Mouse (Mus musculus): ENCODE measurements at regions not wholly inside any gene's neighbourhood (a gene's known extent, or its start where the extent isn't known, plus 50 kb on each side); places are given as distances from the start of the nearest gene placed in this dataset.

GRCm38 (mm10) chr17:48786501-48786900 is 145.7 kb upstream of the Lrfn2 start:
- CTCF ChIA-PET, result no interaction called here

GRCm38 (mm10) chr17:48789846-48790245 is 142.3 kb upstream of the Lrfn2 start:
- CTCF ChIA-PET, result no interaction called here

GRCm38 (mm10) chr17:48790526-48790925 is 141.7 kb upstream of the Lrfn2 start:
- CTCF ChIA-PET, result no interaction called here

- CTCF ChIA-PET, result no interaction called here
These were observed 139.2 kb upstream of the Lrfn2 start for GRCm38 (mm10) chr17:48792954-48793353.

- CTCF ChIA-PET, result no interaction called here
These were observed 136.4 kb upstream of the Lrfn2 start for GRCm38 (mm10) chr17:48795773-48796172.

GRCm38 (mm10) chr17:48798196-48798595 is 134.0 kb upstream of the Lrfn2 start:
- CTCF ChIA-PET, result no interaction called here

- CTCF ChIA-PET, result no interaction called here
These were observed 129.5 kb upstream of the Lrfn2 start for GRCm38 (mm10) chr17:48802673-48803072.

GRCm38 (mm10) chr17:48807905-48808304 is 124.3 kb upstream of the Lrfn2 start:
- CTCF ChIA-PET, result no interaction called here

GRCm38 (mm10) chr17:48814753-48815504 is 117.2 kb upstream of the Lrfn2 start:
- CTCF ChIA-PET, result no interaction called here

GRCm38 (mm10) chr17:48816588-48817324 is 115.4 kb upstream of the Lrfn2 start:
- CTCF ChIA-PET, result no interaction called here

GRCm38 (mm10) chr17:48817551-48817950 is 114.6 kb upstream of the Lrfn2 start:
- CTCF ChIA-PET, result no interaction called here

- CTCF ChIA-PET, result no interaction called here
These were observed 112.5 kb upstream of the Lrfn2 start for GRCm38 (mm10) chr17:48819703-48820102.

- CTCF ChIA-PET, result no interaction called here
These were observed 109.9 kb upstream of the Lrfn2 start for GRCm38 (mm10) chr17:48822101-48822876.

- CTCF ChIA-PET, result no interaction called here
These were observed 108.3 kb upstream of the Lrfn2 start for GRCm38 (mm10) chr17:48823921-48824320.

GRCm38 (mm10) chr17:48825212-48825913 is 106.8 kb upstream of the Lrfn2 start:
- CTCF ChIA-PET, result no interaction called here

GRCm38 (mm10) chr17:48838297-48838979 is 93.7 kb upstream of the Lrfn2 start:
- CTCF ChIA-PET, result no interaction called here

GRCm38 (mm10) chr17:48847890-48848289 is 84.3 kb upstream of the Lrfn2 start:
- CTCF ChIA-PET, result no interaction called here

- CTCF ChIA-PET, result no interaction called here
These were observed 81.3 kb upstream of the Lrfn2 start for GRCm38 (mm10) chr17:48850910-48851309.

GRCm38 (mm10) chr17:48858891-48859290 is 73.3 kb upstream of the Lrfn2 start:
- CTCF ChIA-PET, result no interaction called here

GRCm38 (mm10) chr17:48870443-48870842 is 61.7 kb upstream of the Lrfn2 start:
- CTCF ChIA-PET, result no interaction called here

- CTCF ChIA-PET, result interaction anchor here (0.6 kb wide), 1 partner anchor 50 kb away, joined by 3 read pairs; no protein-coding TSS in a partner anchor
These were observed 54.7 kb upstream of the Lrfn2 start for GRCm38 (mm10) chr17:48877505-48877904.
